Mouse (Mus musculus): ENCODE data around the gene Jrkl. TPM values are rescaled to one million over a fixed set of nuclear protein-coding genes. Genes with fewer than 3 reads are reported as not detected.

The Jrkl gene
- polyA plus RNA-seq, 1 experiment from 2014 or later, result 10.2 TPM

GRCm38 (mm10) chr9:13246815-13247638 is 1.4 kb upstream of the Jrkl start, which contains the start of gene Ccdc82:
TSS of gene Ccdc82 (plus strand) at chr9:13246955.
- Histone ChIP-seq H3K27ac (replicated peaks; ENCODE audit: low read depth, low read length) (peak within 1 kb of the TSS; percentile 75), H3K4me1 (ENCODE audit: control insufficient read depth, insufficient read depth, low read length) (no peaks in the 10 kb centered on the region), H3K9ac (replicated peaks; ENCODE audit: low read length) (peak within 1 kb of the TSS; percentile 69), H3K27me3 (ENCODE audit: control insufficient read depth, insufficient read depth, low read length) (no peaks in the 10 kb centered on the region), H3K4me2 (ENCODE audit: low read depth, low read length) (peak within 1 kb of the TSS; percentile 79), H3K9me3 (replicated peaks; ENCODE audit: control insufficient read depth, low read length) (no peaks in the 10 kb centered on the region), H3K4me3 (ENCODE audit: low read depth, low read length) (peak within 1 kb of the TSS; percentile 55), H3K36me3 (replicated peaks; ENCODE audit: control insufficient read depth, insufficient read depth, low read depth, low read length) (no peaks in the 10 kb centered on the region; the same call in 1 of the 2 replicates)
- DNase-seq (ENCODE audit: low spot score) (peak; percentile 94), ATAC-seq (replicated peaks; ENCODE audit: insufficient number of reproducible peaks, low FRiP score, low TSS enrichment, low read depth) (peak; percentile 100)
- 3% methylated on average over 30 of the region's 39 CpGs for WGBS

- H3K9me3 ChIP-seq (replicated peaks; ENCODE audit: control insufficient read depth, low read length), result no peaks in the 10 kb centered on the region
- DNase-seq (ENCODE audit: low spot score), result peak; percentile 61
- no peaks in the 10 kb centered on the region for H3K27me3 ChIP-seq (ENCODE audit: control insufficient read depth, insufficient read depth, low read length)
Measured at GRCm38 (mm10) chr9:13242321-13242720, 3.3 kb downstream of the Jrkl start.

GRCm38 (mm10) chr9:13231545-13232216 is 13.9 kb downstream of the Jrkl start:
- WGBS, result 23% methylated on average over 5 of the region's 5 CpGs
- H3K4me2 ChIP-seq (ENCODE audit: low read depth, low read length), result no peak overlapping the region
- ATAC-seq (replicated peaks; ENCODE audit: insufficient number of reproducible peaks, low FRiP score, low TSS enrichment, low read depth) (no peak), DNase-seq (ENCODE audit: low spot score) (peak; percentile 78)
- H3K27ac ChIP-seq (replicated peaks; ENCODE audit: low read depth, low read length), result no peak overlapping the region
- no peak overlapping the region for H3K4me3 ChIP-seq (ENCODE audit: low read depth, low read length)
- no peaks in the 10 kb centered on the region for H3K36me3 ChIP-seq (replicated peaks; ENCODE audit: control insufficient read depth, insufficient read depth, low read depth, low read length)
- H3K4me1 ChIP-seq (ENCODE audit: control insufficient read depth, insufficient read depth, low read length), result no peaks in the 10 kb centered on the region
- H3K9ac ChIP-seq (replicated peaks; ENCODE audit: low read length), result no peak overlapping the region
- H3K9me3 ChIP-seq (replicated peaks; ENCODE audit: control insufficient read depth, low read length), result no peaks in the 10 kb centered on the region
- H3K27me3 ChIP-seq (ENCODE audit: control insufficient read depth, insufficient read depth, low read length), result no peaks in the 10 kb centered on the region

More at GRCm38 (mm10) chr9:13242321-13242720, 3.3 kb downstream of the Jrkl start:
- Histone ChIP-seq H3K27ac (replicated peaks; ENCODE audit: low read depth, low read length) (no peak overlapping the region), H3K4me1 (ENCODE audit: control insufficient read depth, insufficient read depth, low read length) (no peaks in the 10 kb centered on the region), H3K9ac (replicated peaks; ENCODE audit: low read length) (no peak overlapping the region), H3K4me2 (ENCODE audit: low read depth, low read length) (no peak overlapping the region), H3K4me3 (ENCODE audit: low read depth, low read length) (no peak overlapping the region), H3K36me3 (replicated peaks; ENCODE audit: control insufficient read depth, insufficient read depth, low read depth, low read length) (no peaks in the 10 kb centered on the region; the same call in 1 of the 2 replicates)
- no peak for ATAC-seq (replicated peaks; ENCODE audit: insufficient number of reproducible peaks, low FRiP score, low TSS enrichment, low read depth)

- H3K27me3 ChIP-seq (ENCODE audit: control insufficient read depth, insufficient read depth, low read length), result no peaks in the 10 kb centered on the region
- H3K4me3 ChIP-seq (ENCODE audit: low read depth, low read length), result no peak overlapping the region
- no peak for DNase-seq (ENCODE audit: low spot score)
- ATAC-seq (replicated peaks; ENCODE audit: insufficient number of reproducible peaks, low FRiP score, low TSS enrichment, low read depth), result no peak
- no peaks in the 10 kb centered on the region for H3K9me3 ChIP-seq (replicated peaks; ENCODE audit: control insufficient read depth, low read length)
- 3% methylated on average over 4 of the region's 4 CpGs for WGBS
- H3K27ac ChIP-seq (replicated peaks; ENCODE audit: low read depth, low read length), result no peak overlapping the region
- H3K36me3 ChIP-seq (replicated peaks; ENCODE audit: control insufficient read depth, insufficient read depth, low read depth, low read length), result no peaks in the 10 kb centered on the region
- no peaks in the 10 kb centered on the region for H3K4me1 ChIP-seq (ENCODE audit: control insufficient read depth, insufficient read depth, low read length)
- no peak overlapping the region for H3K4me2 ChIP-seq (ENCODE audit: low read depth, low read length)
- H3K9ac ChIP-seq (replicated peaks; ENCODE audit: low read length), result no peak overlapping the region
Measured at GRCm38 (mm10) chr9:13230553-13230952, 15.1 kb downstream of the Jrkl start.

- Histone ChIP-seq H3K4me1 (ENCODE audit: control insufficient read depth, insufficient read depth, low read length) (no peaks in the 10 kb centered on the region), H3K27ac (replicated peaks; ENCODE audit: low read depth, low read length) (no peak overlapping the region), H3K4me2 (ENCODE audit: low read depth, low read length) (no peak overlapping the region), H3K9ac (replicated peaks; ENCODE audit: low read length) (no peak overlapping the region), H3K9me3 (replicated peaks; ENCODE audit: control insufficient read depth, low read length) (no peaks in the 10 kb centered on the region), H3K4me3 (ENCODE audit: low read depth, low read length) (no peak overlapping the region), H3K27me3 (ENCODE audit: control insufficient read depth, insufficient read depth, low read length) (no peaks in the 10 kb centered on the region), H3K36me3 (replicated peaks; ENCODE audit: control insufficient read depth, insufficient read depth, low read depth, low read length) (no peaks in the 10 kb centered on the region)
- ATAC-seq (replicated peaks; ENCODE audit: insufficient number of reproducible peaks, low FRiP score, low TSS enrichment, low read depth) (no peak), DNase-seq (ENCODE audit: low spot score) (no peak)
- 84% methylated on average over 1 of the region's 1 CpGs for WGBS
Measured at GRCm38 (mm10) chr9:13225872-13226271, 19.8 kb downstream of the Jrkl start.

- Histone ChIP-seq H3K4me1 (ENCODE audit: control insufficient read depth, insufficient read depth, low read length) (no peaks in the 10 kb centered on the region), H3K4me3 (ENCODE audit: low read depth, low read length) (no peak overlapping the region), H3K27ac (replicated peaks; ENCODE audit: low read depth, low read length) (no peak overlapping the region), H3K27me3 (ENCODE audit: control insufficient read depth, insufficient read depth, low read length) (no peaks in the 10 kb centered on the region), H3K4me2 (ENCODE audit: low read depth, low read length) (no peak overlapping the region), H3K36me3 (replicated peaks; ENCODE audit: control insufficient read depth, insufficient read depth, low read depth, low read length) (no peaks in the 10 kb centered on the region), H3K9ac (replicated peaks; ENCODE audit: low read length) (no peak overlapping the region), H3K9me3 (replicated peaks; ENCODE audit: control insufficient read depth, low read length) (no peaks in the 10 kb centered on the region)
- DNase-seq (ENCODE audit: low spot score), result no peak
- ATAC-seq (replicated peaks; ENCODE audit: insufficient number of reproducible peaks, low FRiP score, low TSS enrichment, low read depth), result no peak
- 52% methylated on average over 2 of the region's 2 CpGs for WGBS
Measured at GRCm38 (mm10) chr9:13206369-13206768, 39.3 kb downstream of the Jrkl start.

- H3K27me3 ChIP-seq (ENCODE audit: control insufficient read depth, insufficient read depth, low read length), result no peaks in the 10 kb centered on the region
- H3K9ac ChIP-seq (replicated peaks; ENCODE audit: low read length), result no peak overlapping the region
- WGBS, result 90% methylated on average over 5 of the region's 5 CpGs
- H3K4me2 ChIP-seq (ENCODE audit: low read depth, low read length), result no peak overlapping the region
- H3K4me3 ChIP-seq (ENCODE audit: low read depth, low read length), result no peak overlapping the region
- DNase-seq (ENCODE audit: low spot score) (no peak), ATAC-seq (replicated peaks; ENCODE audit: insufficient number of reproducible peaks, low FRiP score, low TSS enrichment, low read depth) (no peak)
- H3K9me3 ChIP-seq (replicated peaks; ENCODE audit: control insufficient read depth, low read length), result no peaks in the 10 kb centered on the region
- H3K27ac ChIP-seq (replicated peaks; ENCODE audit: low read depth, low read length), result no peak overlapping the region
- no peaks in the 10 kb centered on the region for H3K4me1 ChIP-seq (ENCODE audit: control insufficient read depth, insufficient read depth, low read length)
- H3K36me3 ChIP-seq (replicated peaks; ENCODE audit: control insufficient read depth, insufficient read depth, low read depth, low read length), result no peaks in the 10 kb centered on the region
Measured at GRCm38 (mm10) chr9:13203681-13204080, 41.9 kb downstream of the Jrkl start.

GRCm38 (mm10) chr9:13203109-13203508 is 42.5 kb downstream of the Jrkl start:
- Histone ChIP-seq H3K4me2 (ENCODE audit: low read depth, low read length) (no peak overlapping the region), H3K36me3 (replicated peaks; ENCODE audit: control insufficient read depth, insufficient read depth, low read depth, low read length) (no peaks in the 10 kb centered on the region), H3K27me3 (ENCODE audit: control insufficient read depth, insufficient read depth, low read length) (no peaks in the 10 kb centered on the region), H3K27ac (replicated peaks; ENCODE audit: low read depth, low read length) (no peak overlapping the region), H3K9me3 (replicated peaks; ENCODE audit: control insufficient read depth, low read length) (no peaks in the 10 kb centered on the region), H3K9ac (replicated peaks; ENCODE audit: low read length) (no peak overlapping the region), H3K4me1 (ENCODE audit: control insufficient read depth, insufficient read depth, low read length) (no peaks in the 10 kb centered on the region), H3K4me3 (ENCODE audit: low read depth, low read length) (no peak overlapping the region)
- ATAC-seq (replicated peaks; ENCODE audit: insufficient number of reproducible peaks, low FRiP score, low TSS enrichment, low read depth) (no peak), DNase-seq (ENCODE audit: low spot score) (no peak)
- WGBS, result 78% methylated on average over 1 of the region's 1 CpGs
